Mouse (Mus musculus): ENCODE results near the gene Mrpl9.

DNA sequence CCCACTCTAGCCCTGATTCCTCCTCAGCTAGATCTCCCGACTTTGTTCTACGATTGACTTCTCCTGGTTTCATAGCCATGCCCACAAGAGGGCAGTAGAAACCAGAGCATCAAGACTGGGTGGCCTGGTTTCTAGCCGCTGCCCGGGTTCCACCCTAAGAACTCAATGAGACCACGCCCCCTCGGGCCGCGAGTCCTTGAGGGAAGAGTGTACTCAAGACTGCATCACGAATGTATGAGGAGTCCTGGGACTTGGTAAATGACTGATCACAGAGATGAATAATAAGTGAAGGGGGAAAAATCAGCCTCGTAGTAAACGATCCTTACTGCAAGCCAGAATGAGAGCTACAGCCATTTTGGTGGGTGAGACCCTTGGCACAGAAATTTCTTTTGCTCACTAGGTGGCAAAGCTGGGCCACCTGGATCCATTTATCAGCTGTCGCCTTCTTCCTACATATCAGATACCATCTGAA is 13.4 kb downstream of the Mrpl9 start:
- TF ChIP-seq CTCF (IDR thresholded peaks at IDR 0.05; ENCODE audit: extremely low read depth, insufficient read depth, insufficient read length, insufficient replicate concordance) (peak; percentile 62; the same call in 1 of the 2 replicates), POLR2A (IDR thresholded peaks at IDR 0.05; ENCODE audit: low read depth, low read length) (no peak)

Measured in spleen, adult 2 months (tissue).